Mouse (Mus musculus) limb, embryonic 10.5 days (tissue): Measurements from ENCODE around the gene Sdcbp2. TPM values are rescaled to one million over a fixed set of nuclear protein-coding genes. Genes with fewer than 3 reads are reported as not detected.

Experiments used
- DNase-seq: peaks from one replicate; pipeline ENCODE4 v3.0.0-alpha.2; 2017; ENCODE audit warnings: low spot score
- H3K27ac ChIP-seq: fragments of 300-500 bp; sonication (generic); 2 replicates; pipeline ENCODE4 v1.5.1; 2016; ENCODE audit warnings: mild to moderate bottlenecking
- H3K27me3 ChIP-seq: fragments of 300-500 bp; sonication (generic); 2 replicates; pipeline ENCODE4 v1.6.1; 2016; ENCODE audit warnings: low read depth, mild to moderate bottlenecking; ENCODE audit not compliant: poor library complexity, severe bottlenecking
- H3K36me3 ChIP-seq: fragments of 300-500 bp; sonication (generic); 2 replicates; pipeline ENCODE4 v1.6.1; 2016; ENCODE audit warnings: mild to moderate bottlenecking, moderate library complexity
- H3K4me1 ChIP-seq: fragments of 300-500 bp; sonication (generic); 2 replicates; pipeline ENCODE4 v1.6.1; 2016
- H3K4me3 ChIP-seq: fragments of 300-500 bp; sonication (generic); 2 replicates; pipeline ENCODE4 v1.5.1; 2016; ENCODE audit warnings: mild to moderate bottlenecking, moderate library complexity
- H3K9me3 ChIP-seq: fragments of 300-500 bp; sonication (generic); replicated peaks from 2 replicates; pipeline ENCODE4 v1.6.1; 2016; ENCODE audit warnings: mild to moderate bottlenecking
- WGBS: fragments of 180-500 bp; shearing (Covaris S2); methylation state at CpG from one replicate; pipeline ENCODE4 v1.1.7; 2016; 5-methylcytosine and 5-hydroxymethylcytosine counted together
- polyA plus RNA-seq: library from polyadenylated mRNA; unstranded; fragments of >200 nt; fragmentation: Nextera tagmentation; extraction: Ambion mirVana; gene quantifications from 2 replicates; pipeline ENCODE4 v1.2.1, GENCODE M21; 2016

Sdcbp2 gene
- polyA plus RNA-seq = 0.55 and 0.73 TPM in 2 replicates

- 77% methylated on average over 17 of the region's 17 CpGs for WGBS
- no peak within 1 kb of the TSS for H3K4me3 ChIP-seq
- no peak within 1 kb of the TSS for H3K27ac ChIP-seq
- H3K9me3 ChIP-seq = no peaks in the 10 kb centered on the region
- H3K36me3 ChIP-seq = no peaks in the 10 kb centered on the region
- peaks cover 15% of the 10 kb centered on the region for H3K4me1 ChIP-seq
- no peak for DNase-seq
- no peaks in the 10 kb centered on the region for H3K27me3 ChIP-seq
These were observed at the start of gene Sdcbp2 for GRCm38 (mm10) chr2:151571873-151572700. Gene Sdcbp2 (plus strand): TSS chr2:151572622.

GRCm38 (mm10) chr2:151524324-151525041 lies 47.9 kb upstream of the Sdcbp2 start:
- WGBS = 75% methylated on average over 4 of the region's 4 CpGs
- no peak for DNase-seq
- H3K27me3 ChIP-seq = no peaks in the 10 kb centered on the region

DNA sequence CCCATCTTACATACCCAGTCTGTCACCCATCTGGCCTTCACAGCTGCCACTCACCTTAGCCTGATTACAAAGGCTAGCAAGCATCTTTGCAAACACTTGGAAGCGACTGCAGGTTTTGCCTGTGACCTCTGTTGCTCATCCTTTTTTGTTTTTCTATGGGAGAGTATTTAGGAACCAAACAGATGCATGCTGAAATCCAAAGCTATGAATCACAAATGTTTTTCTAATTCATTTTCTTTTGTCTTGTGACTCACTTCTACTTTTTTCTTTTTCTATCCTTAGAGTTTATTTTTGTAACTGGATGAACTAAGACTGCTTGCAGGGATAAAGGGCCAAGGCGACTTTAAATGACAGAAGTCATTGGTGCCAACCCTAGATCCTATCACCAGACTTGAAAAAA lies 46.9 kb upstream of the Sdcbp2 start:
- no peak for DNase-seq
- WGBS = 64% methylated on average over 2 of the region's 2 CpGs
- Histone ChIP-seq H3K36me3 (peaks cover 17% of the 10 kb centered on the region), H3K4me3 (no peak overlapping the region), H3K27me3 (no peaks in the 10 kb centered on the region), H3K27ac (no peak overlapping the region), H3K9me3 (no peaks in the 10 kb centered on the region), H3K4me1 (peaks cover under 1% of the 10 kb centered on the region)

More at GRCm38 (mm10) chr2:151524324-151525041, 47.9 kb upstream of the Sdcbp2 start:
- Histone ChIP-seq H3K27ac (no peak overlapping the region), H3K36me3 (peaks cover 27% of the 10 kb centered on the region), H3K4me3 (no peak overlapping the region), H3K9me3 (no peaks in the 10 kb centered on the region), H3K4me1 (no peaks in the 10 kb centered on the region)

DNA sequence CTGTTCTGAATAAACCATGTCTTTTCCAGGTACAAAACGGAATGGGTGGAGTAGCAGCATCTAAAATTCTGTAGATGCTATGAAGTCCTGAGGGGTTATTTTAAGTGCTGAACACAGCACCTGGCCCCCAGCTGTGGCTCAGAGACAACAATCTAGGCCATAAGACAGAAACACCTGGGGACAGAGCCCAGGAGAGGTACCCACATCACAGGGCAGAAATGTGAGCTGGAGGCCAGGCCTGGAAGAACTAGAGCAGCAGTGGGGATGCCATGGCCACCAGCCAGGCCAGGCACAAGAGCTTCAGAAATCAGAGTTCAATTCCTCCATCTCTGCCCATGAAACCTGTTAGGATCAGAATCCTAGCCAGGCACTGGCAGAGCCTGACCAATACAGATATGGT lies 44.4 kb upstream of the Sdcbp2 start:
- 85% methylated on average over 1 of the region's 1 CpGs for WGBS
- no peak for DNase-seq
- H3K9me3 ChIP-seq = no peaks in the 10 kb centered on the region

GRCm38 (mm10) chr2:151529169-151529568 lies 43.3 kb upstream of the Sdcbp2 start:
- H3K27me3 ChIP-seq = no peaks in the 10 kb centered on the region
- H3K27ac ChIP-seq = no peak overlapping the region
- no peaks in the 10 kb centered on the region for H3K9me3 ChIP-seq
- H3K4me3 ChIP-seq = no peak overlapping the region
- peaks cover 8% of the 10 kb centered on the region for H3K4me1 ChIP-seq
- DNase-seq = no peak
- no peaks in the 10 kb centered on the region for H3K36me3 ChIP-seq

More for the DNA sequence above, 44.4 kb upstream of the Sdcbp2 start:
- H3K4me1 ChIP-seq = peaks cover 8% of the 10 kb centered on the region
- H3K27me3 ChIP-seq = no peaks in the 10 kb centered on the region
- H3K27ac ChIP-seq = no peak overlapping the region
- H3K4me3 ChIP-seq = no peak overlapping the region
- H3K36me3 ChIP-seq = no peaks in the 10 kb centered on the region

DNA sequence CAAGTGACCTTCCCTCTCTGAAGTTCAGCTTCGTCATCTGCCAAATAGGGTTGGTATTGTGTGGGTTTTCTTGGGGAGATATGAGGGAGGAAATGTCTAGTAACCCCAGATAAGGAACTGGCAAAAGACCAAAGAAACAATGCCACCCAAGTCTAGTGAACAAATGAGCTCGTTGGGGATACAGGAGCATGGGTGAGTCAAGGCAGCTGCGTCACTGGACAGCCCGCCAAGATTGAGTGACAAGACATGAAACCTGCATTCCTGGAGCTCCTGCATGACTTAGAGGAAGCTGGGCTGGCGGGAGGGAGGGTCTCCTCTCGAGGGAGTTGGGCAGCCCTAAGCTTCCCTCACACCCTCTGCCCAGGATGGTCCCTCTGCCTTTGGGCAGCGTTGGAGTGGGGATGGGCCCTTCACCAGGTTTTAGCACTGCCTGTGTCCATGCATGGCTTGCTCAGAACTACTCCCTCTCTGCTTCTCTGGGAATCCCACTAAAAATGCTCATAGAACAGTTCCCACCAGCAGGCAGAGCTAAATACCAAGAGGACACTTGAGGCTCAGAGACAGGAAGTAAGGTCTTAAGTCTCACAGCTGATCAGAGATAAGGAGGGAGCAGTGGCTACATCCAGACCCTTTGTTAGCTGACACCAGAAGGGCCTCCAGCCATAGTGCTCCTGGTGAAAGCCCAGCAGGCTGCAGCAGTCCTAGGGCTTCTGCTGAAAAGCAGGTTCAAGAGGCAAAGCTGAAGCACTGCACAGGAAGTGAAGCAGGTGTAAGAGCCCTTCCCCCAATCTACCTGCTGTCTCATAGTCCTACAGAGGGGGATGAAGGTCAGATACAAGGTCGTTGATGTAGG lies 41.8 kb upstream of the Sdcbp2 start:
- WGBS = 55% methylated on average over 8 of the region's 8 CpGs
- Histone ChIP-seq H3K27ac (0 out of 2 replicates have a peak overlapping the region, but pooled peaks have one; percentile 4), H3K27me3 (no peaks in the 10 kb centered on the region), H3K36me3 (no peaks in the 10 kb centered on the region), H3K4me1 (peaks cover 8% of the 10 kb centered on the region), H3K4me3 (no peak overlapping the region), H3K9me3 (no peaks in the 10 kb centered on the region)
- no peak for DNase-seq

DNA sequence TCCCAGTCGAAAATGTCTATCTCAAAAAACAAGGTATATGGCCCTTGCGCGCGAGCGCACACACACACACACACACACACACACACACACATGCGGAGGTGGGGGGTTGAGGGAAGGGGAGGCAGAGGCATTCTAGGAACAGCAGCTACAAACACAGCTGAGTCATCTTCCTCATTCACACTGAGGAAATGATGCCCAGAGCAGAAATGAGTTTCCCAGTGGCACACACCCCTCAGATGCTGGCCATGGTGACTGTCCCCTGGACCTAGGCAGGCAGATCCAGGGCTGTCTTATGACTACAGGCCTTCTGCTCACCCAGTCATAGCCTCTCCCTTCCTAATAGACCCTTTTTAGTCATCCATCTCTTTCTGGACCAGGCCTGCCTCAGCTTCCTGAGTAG lies 38.8 kb upstream of the Sdcbp2 start:
- no peak overlapping the region for H3K27ac ChIP-seq
- 98% methylated on average over 6 of the region's 6 CpGs for WGBS

DNA sequence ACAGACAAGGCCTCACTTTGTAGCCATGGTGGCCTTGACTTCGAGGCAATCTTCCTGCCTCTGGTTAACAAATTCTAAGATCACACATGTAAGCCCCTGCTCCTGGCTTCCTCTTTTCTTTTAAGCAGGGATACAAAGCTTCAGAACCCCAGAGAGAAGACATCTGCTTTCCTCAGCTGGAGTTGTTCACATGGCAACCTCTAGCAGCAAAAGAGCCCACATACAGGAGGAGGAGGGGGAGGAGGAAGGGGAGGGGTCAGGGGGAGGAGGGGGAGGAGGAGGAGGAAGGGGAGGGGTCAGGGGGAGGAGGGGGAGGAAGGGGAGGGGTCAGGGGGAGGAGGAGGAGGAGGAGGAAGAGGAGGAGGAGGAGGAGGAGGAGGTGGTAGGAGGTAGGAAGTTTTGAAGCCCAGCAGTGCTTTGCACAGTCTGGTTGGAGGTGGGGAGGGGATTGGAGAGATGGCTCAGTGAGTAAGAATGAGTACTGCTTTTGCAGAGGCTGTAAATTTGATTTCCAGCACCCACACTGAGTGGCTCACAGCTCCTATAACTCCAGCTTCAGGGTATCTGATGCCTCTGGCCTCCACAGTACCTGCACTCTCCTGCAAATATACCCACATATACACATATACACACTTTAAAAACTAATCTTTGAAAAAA lies 36.3 kb upstream of the Sdcbp2 start:
- 73% methylated on average over 1 of the region's 1 CpGs for WGBS
- DNase-seq = no peak
- no peak overlapping the region for H3K4me3 ChIP-seq

More for the DNA sequence above, 38.8 kb upstream of the Sdcbp2 start:
- H3K27me3 ChIP-seq = no peaks in the 10 kb centered on the region
- H3K36me3 ChIP-seq = no peaks in the 10 kb centered on the region
- peaks cover 12% of the 10 kb centered on the region for H3K4me1 ChIP-seq
- no peak for DNase-seq
- H3K4me3 ChIP-seq = no peak overlapping the region
- H3K9me3 ChIP-seq = no peaks in the 10 kb centered on the region

GRCm38 (mm10) chr2:151536618-151536974 lies 35.8 kb upstream of the Sdcbp2 start:
- Histone ChIP-seq H3K27ac (no peak overlapping the region), H3K9me3 (no peaks in the 10 kb centered on the region), H3K27me3 (no peaks in the 10 kb centered on the region), H3K4me3 (no peak overlapping the region), H3K4me1 (peaks cover 8% of the 10 kb centered on the region), H3K36me3 (no peaks in the 10 kb centered on the region)
- whole genome bisulfite sequencing = 80% methylated on average over 5 of the region's 5 CpGs
- DNase-seq = no peak

More for the DNA sequence above, 36.3 kb upstream of the Sdcbp2 start:
- H3K9me3 ChIP-seq = no peaks in the 10 kb centered on the region
- H3K4me1 ChIP-seq = peaks cover 6% of the 10 kb centered on the region
- no peaks in the 10 kb centered on the region for H3K36me3 ChIP-seq
- H3K27ac ChIP-seq = no peak overlapping the region
- H3K27me3 ChIP-seq = no peaks in the 10 kb centered on the region

GRCm38 (mm10) chr2:151538646-151539045 lies 33.8 kb upstream of the Sdcbp2 start:
- H3K4me3 ChIP-seq = no peak overlapping the region
- no peaks in the 10 kb centered on the region for H3K27me3 ChIP-seq
- 65% methylated on average over 4 of the region's 4 CpGs for WGBS
- H3K27ac ChIP-seq = no peak overlapping the region
- peaks cover 16% of the 10 kb centered on the region for H3K4me1 ChIP-seq
- H3K9me3 ChIP-seq = no peaks in the 10 kb centered on the region
- no peaks in the 10 kb centered on the region for H3K36me3 ChIP-seq
- DNase-seq = no peak

- peaks cover 31% of the 10 kb centered on the region for H3K4me1 ChIP-seq
- H3K4me3 ChIP-seq = peak within 1 kb of the TSS; percentile 99
- WGBS = under 1% methylated on average over 92 of the region's 93 CpGs
- no peaks in the 10 kb centered on the region for H3K9me3 ChIP-seq
- no peaks in the 10 kb centered on the region for H3K27me3 ChIP-seq
- peak within 1 kb of the TSS; percentile 98 for H3K27ac ChIP-seq
- peak; percentile 99 for DNase-seq
- peaks cover 34% of the 10 kb centered on the region for H3K36me3 ChIP-seq
These were observed 29.9 kb upstream of the Sdcbp2 start, which contains the start of gene Fkbp1a for GRCm38 (mm10) chr2:151542323-151543062. Gene Fkbp1a (plus strand): TSS chr2:151542483.
